Mouse (Mus musculus) liver, embryonic 14.5 days (tissue): ENCODE data around the gene Slc28a3.

Source experiments
- CTCF ChIP-seq: IDR thresholded peaks from 2 replicates; pipeline ENCODE4 v1.5.1; 2016; ENCODE audit warnings: antibody characterized with exemption, low read depth, control low read depth
- EP300 ChIP-seq: IDR thresholded peaks from 2 replicates; pipeline ENCODE4 v1.6.1; 2016; ENCODE audit warnings: antibody characterized with exemption, low read depth

DNA sequence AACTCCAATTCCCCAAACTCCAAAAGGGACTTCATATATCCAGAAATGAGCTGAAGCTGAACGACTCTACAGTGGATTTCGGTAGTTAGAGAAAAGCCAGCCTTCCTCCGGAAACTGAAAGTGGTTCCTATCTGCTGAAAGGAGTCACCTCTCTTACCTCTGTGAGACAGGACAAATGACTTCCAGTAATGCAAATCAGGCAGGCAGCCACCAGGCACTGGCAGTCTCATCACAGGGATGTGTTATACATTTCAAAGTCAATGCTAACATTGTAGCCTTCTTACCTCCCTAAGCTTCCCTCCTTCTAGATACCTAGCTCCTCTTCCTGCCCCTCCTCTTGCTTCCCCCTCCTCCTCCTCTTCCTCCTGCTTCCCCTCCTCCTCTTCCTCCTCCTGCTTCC lies 101.4 kb downstream of the Slc28a3 start:
- TF ChIP-seq CTCF (no peak), EP300 (no peak)
